Mouse (Mus musculus) CH12F3 (cell line): ENCODE measurements around the gene Nkx2-3.

Experiments
- in situ Hi-C: fragments of 300-500 bp; cut with MboI; formaldehyde crosslinking; loops from 2 replicates; pipeline ENCODE4 v1.14.3; 2020; ENCODE audit warnings: low sequenced_read_pairs

The Nkx2-3 gene

DNA sequence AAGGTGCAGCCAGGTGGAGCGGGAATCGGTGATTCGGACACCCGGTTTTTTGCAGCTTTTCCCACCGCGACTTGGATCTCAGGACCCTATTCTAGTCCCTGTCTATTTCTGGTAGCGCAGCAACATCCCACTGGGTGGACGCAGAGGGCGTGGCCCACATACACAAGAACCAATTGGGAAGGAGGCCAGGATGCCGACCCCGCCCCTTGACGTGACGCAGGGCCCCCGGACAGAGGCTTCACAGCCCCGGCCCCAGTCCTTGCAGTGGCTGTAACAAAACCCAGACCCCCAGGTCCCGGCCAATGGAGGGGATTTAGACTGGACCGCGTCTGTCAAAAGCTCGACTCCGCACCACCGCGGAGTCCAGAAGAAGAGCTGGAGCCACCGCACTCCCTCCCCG is at the start of gene Nkx2-3:
Gene Nkx2-3, plus strand, starts transcription at position 275 of the 400 bp plus-strand sequence.
- in situ Hi-C loops, result loop anchor here (25.0 kb wide), 1 partner anchor 825 kb away; the partner anchor contains the start of gene Hps1

DNA sequence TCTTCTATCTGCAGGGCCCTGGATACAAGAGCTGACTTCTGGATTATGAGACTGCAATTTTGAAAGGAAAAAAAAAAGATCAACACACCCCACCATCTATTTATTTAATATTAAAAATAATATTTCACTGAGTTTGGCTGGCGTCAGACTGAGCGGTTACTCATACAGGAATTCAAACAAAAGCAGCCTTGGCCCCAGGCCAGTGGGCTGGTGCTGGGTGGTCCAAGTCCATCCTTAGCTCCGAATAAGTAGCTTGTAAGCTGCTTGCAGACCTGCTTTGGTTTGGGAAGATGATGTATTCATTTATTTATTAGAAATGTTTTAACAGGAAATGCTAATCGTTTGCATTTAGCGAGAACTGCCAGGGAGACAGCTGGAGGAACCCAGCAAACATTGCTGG is 49.0 kb upstream of the Nkx2-3 start:
- in situ Hi-C loops, result no loop called here

DNA sequence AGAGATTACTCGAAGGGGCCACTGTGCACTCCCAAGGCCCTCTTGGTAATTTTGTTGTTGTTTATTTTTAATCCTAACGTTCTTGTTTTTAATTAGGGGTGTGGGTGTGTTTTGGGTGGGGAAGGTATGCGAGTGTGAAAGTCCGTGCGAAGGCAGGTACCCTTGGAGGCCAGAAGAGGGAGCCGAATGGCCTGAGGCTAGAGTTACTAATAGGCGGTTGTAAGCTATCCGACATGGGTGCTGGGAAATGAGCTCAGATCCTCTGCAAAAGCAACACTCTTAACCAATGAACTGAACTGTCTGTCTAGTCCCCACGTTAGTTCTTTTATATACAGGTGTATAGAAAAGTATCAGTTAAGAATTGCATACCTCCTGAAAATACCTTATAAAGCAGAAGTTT is 43.8 kb upstream of the Nkx2-3 start:
- in situ Hi-C loops, result no loop called here

- in situ Hi-C loops, result no loop called here
Observed at GRCm38 (mm10) chr19:43569133-43569532, 43.0 kb upstream of the Nkx2-3 start.

GRCm38 (mm10) chr19:43570831-43571790 is 41.0 kb upstream of the Nkx2-3 start:
- in situ Hi-C loops, result no loop called here

DNA sequence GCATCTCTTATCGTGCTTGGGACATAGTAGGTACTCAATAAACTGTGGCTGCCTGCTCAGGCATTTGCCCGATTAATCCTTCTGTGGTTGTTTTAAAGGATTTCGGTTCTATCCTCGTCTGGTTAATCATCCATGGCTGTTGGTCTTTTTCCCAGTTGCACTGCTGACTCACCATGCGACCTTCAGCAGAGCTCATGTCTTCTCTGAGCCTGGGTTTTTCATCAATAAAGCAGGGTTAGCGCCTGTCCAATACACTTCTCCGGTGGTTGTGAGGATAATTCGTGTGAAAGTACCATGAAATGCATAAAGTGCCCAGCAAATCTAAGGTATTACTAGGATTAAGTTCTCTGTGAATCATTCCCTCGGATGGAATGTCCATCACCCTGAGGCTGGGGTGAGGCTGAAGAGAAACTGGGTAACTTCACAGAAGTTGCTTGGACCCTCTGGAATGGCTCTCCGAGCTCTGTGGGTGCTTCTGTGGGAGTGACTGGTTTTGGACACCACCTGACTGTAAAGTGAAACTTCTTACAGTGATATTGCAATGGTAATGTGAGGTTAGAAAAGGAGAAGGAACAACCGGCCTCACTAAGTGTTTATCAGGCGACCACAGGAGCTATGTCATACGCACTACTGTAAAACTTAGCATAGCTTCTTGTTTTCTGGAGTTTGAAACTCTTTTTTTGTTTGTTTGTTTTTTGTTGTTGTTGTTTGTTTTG is 32.9 kb upstream of the Nkx2-3 start:
- in situ Hi-C loops, result no loop called here

GRCm38 (mm10) chr19:43581185-43581584 is 30.9 kb upstream of the Nkx2-3 start:
- in situ Hi-C loops, result no loop called here

DNA sequence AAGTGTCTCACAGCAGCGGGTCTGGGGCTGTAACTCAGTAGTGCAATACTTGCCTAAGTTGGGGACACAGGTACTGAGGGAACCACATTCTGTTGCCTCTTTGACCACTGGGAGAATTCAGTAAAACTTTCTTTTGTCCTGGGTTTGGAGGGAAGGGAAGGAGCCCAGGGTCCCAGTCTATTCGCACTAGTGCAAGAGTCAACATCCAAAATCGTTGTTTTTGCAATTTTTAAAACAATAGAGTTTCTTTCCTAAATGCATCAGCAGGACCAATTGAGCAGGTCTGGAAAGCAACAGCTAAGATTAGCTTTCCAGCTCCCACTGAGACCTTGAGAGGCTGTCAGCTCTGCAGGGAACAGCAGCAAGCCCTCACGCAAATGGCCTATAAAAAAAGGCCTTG is 28.9 kb upstream of the Nkx2-3 start:
- in situ Hi-C loops, result no loop called here

GRCm38 (mm10) chr19:43583595-43583994 is 28.5 kb upstream of the Nkx2-3 start:
- in situ Hi-C loops, result no loop called here

GRCm38 (mm10) chr19:43584788-43585187 is 27.3 kb upstream of the Nkx2-3 start:
- in situ Hi-C loops, result no loop called here

DNA sequence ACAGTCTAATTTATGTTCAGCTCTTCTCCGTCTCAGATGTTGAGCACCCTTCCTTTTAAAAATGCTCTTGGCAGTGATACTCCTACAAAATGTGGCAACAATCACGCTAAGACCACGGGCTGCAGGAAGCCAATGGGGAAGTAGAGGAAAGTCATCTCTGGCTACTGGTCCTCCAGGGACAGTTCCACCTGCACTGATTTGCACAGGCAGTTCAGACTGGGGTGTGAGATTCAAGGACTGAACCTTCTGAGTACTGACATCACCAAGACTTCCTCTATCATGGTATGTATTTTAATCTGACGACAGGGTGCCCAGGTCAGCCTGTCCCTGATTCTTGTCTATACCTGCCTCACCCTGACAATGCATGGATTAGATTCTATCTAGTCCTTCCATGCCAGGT is 20.1 kb upstream of the Nkx2-3 start:
- in situ Hi-C loops, result no loop called here

- in situ Hi-C loops, result no loop called here
Observed at GRCm38 (mm10) chr19:43596981-43597380, 15.1 kb upstream of the Nkx2-3 start.

DNA sequence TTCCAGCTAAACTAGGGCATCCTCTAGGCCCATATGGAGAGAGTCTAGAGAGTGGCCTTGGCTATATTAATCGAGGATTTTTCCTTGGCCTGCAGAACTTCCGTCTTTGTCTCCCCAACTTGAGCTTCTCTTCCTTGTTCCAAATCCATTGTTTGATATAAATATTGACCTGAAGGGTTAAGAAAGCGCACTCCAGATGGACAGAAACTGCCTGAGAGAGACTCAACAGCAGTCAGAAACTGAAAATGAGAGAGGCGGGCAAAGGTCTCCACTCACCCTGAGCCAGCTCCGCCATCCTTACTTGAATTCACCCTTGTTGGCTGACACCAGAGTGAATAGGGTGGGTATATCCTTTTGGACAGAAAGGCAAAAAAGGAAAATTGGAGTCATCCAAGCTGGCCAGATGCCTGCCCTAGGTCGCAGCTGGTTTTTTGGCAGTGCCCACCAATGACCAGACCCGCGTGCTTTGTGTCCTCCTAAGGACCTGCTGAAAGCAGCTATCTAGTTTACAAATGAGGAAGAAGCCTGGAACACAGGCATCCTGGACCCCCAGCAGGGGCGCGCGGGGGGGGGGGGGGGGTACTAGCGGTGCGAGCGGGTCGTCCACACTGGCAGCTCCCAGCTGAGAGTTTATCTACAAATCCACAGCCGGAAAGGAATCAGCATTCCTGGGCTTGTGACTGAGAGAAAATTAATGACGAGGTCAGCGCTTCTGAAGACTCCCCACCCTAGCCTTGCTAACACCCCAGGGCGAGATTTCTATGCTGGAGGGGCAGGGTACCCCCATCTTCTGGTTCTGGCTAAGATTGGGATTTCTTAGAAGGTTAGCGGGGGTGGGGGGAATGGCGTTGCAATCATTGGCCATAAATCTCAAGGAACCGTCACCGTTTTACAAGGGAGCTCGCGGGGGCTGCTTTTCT is 13.1 kb upstream of the Nkx2-3 start:
- in situ Hi-C loops, result no loop called here

DNA sequence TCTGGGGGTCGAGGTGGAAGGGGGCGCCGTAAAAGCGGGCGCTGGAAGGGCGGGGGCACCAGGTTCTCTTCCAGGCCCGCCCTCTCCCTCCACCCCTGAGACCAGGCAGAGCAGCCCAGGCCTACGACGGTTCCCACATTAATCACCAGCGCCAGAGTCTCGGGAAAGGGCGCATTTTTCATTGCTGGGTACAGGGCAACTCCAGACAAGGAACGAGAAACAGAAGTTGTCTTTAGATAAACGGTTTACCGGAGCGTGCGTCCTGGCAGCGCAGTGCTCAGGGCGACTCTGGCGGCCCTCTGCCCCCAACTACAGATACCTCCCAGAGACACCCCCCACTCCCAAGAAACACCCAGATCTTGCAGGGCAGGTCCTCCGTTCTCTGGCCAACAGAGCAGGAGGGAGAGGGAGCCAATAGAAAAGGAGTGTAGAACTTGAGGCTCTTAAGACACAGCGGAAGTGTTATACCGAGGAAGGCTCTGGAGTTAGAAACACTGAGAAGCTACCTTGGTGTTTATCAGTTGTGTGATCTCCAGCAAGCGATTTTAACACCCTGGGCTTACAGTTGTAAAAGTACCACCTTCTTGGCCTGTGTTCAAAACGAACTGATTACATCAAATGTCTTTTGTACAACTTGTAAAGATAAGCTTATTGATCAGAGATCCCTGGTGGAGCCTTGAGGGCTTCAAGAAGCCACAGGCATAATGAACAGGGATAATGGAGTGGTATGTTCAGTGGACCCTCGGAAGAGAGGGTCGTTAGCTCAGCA is 12.2 kb upstream of the Nkx2-3 start:
- in situ Hi-C loops, result loop anchor here (25.0 kb wide), 1 partner anchor 813 kb away; the partner anchor contains the start of gene Hps1

GRCm38 (mm10) chr19:43600545-43601331 is 11.4 kb upstream of the Nkx2-3 start:
- in situ Hi-C loops, result loop anchor here (25.0 kb wide), 1 partner anchor 813 kb away; the partner anchor contains the start of gene Hps1

DNA sequence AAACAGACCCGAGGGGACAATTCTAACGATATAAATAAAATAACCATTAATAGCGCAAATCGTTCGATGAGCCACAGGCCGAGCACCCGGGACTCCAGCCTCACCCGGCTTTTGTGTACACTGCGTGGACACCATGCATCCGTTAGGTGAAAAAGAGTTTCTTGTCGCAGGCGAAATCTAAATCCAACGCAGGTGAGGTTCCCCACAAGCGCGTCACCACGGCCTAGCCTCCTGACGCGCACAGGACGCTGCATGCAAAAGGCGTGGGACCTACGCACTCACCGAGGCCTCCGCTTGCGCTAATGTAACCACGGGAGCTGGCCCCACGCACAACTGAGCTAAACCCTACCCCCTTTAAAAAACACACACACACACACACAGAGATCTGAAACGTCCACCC is 10.7 kb upstream of the Nkx2-3 start:
- in situ Hi-C loops, result loop anchor here (25.0 kb wide), 1 partner anchor 814 kb away; the partner anchor contains the start of gene Hps1

DNA sequence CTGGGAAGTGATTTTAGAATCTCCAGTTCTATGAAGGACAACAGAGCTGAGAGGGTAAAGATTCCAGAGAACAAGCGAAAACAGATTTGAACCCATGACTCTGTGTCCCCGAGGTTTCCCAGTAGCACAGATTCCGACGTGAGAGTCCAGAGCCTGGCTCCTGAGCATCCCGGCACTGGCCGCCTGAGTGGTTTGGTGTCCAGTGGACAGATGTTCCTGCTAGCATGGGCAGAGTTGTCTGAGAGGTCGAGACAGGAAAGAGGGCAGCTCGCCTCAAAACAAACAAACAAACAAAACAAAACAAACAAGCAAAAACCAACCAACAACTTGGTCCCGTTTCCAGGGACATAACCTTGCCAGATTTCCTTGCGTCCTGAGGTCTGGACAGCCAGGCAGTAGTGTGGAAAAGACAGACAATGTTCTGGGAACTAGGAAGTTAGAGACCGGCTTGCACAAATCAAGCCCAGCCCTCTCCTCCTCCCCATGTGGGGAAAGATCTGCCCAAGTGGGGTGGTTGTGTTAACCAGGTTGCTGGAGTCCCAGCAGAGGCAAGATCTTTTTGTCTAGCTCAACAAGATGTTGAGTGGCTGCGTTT is 10.0 kb upstream of the Nkx2-3 start:
- in situ Hi-C loops, result loop anchor here (25.0 kb wide), 1 partner anchor 815 kb away; the partner anchor contains the start of gene Hps1

- in situ Hi-C loops, result loop anchor here (25.0 kb wide), 1 partner anchor 816 kb away; the partner anchor contains the start of gene Hps1
Observed at GRCm38 (mm10) chr19:43603521-43603920, 8.6 kb upstream of the Nkx2-3 start.
